Mouse (Mus musculus): ENCODE results near the gene Fis1.
"Not testable (repeated sequence)": the region's sequence is repeated elsewhere in the genome, so short reads cannot be mapped to it uniquely, and the experiment has no call there.

Gene Fis1

GRCm38 (mm10) chr5:136940845-136941560, 12.1 kb upstream of the Fis1 start:
- DNase-seq (ENCODE audit: low spot score in 2 of 2), result no peak

GRCm38 (mm10) chr5:136942781-136943180, 10.3 kb upstream of the Fis1 start:
- no peak for DNase-seq (ENCODE audit: low spot score in 2 of 2)

GRCm38 (mm10) chr5:136943382-136943781, 9.7 kb upstream of the Fis1 start:
- no peak for DNase-seq (ENCODE audit: low spot score in 2 of 2)

GRCm38 (mm10) chr5:136945084-136945483, 8.0 kb upstream of the Fis1 start:
- DNase-seq (ENCODE audit: low spot score in 2 of 2), result no peak

- DNase-seq (ENCODE audit: low spot score in 2 of 2), result no peak
These were observed 5.2 kb upstream of the Fis1 start for GRCm38 (mm10) chr5:136947874-136948273.

GRCm38 (mm10) chr5:136949551-136950336, 3.3 kb upstream of the Fis1 start:
- DNase-seq (ENCODE audit: low spot score in 2 of 2), result not testable (repeated sequence)

GRCm38 (mm10) chr5:136950521-136950920, 2.6 kb upstream of the Fis1 start:
- DNase-seq (ENCODE audit: low spot score in 2 of 2), result no peak

GRCm38 (mm10) chr5:136952153-136952552, 922 bp upstream of the Fis1 start:
- DNase-seq (ENCODE audit: low spot score in 2 of 2), result no peak

- no peak for DNase-seq (ENCODE audit: low spot score in 2 of 2)
These were observed 421 bp downstream of the Fis1 start for GRCm38 (mm10) chr5:136953440-136953951.

GRCm38 (mm10) chr5:136955622-136956021, 2.5 kb downstream of the Fis1 start:
- no peak for DNase-seq (ENCODE audit: low spot score in 2 of 2)

- DNase-seq (ENCODE audit: low spot score in 2 of 2), result no peak
These were observed 4.2 kb downstream of the Fis1 start for GRCm38 (mm10) chr5:136957250-136957649.

- DNase-seq (ENCODE audit: low spot score in 2 of 2), result no peak
These were observed 6.0 kb downstream of the Fis1 start for GRCm38 (mm10) chr5:136958991-136959605.

- no peak for DNase-seq (ENCODE audit: low spot score in 2 of 2)
These were observed 7.0 kb downstream of the Fis1 start for GRCm38 (mm10) chr5:136960053-136960452.

- no peak for DNase-seq (ENCODE audit: low spot score in 2 of 2)
These were observed 8.4 kb downstream of the Fis1 start for GRCm38 (mm10) chr5:136961334-136961982.

GRCm38 (mm10) chr5:136961983-136962461, 8.9 kb downstream of the Fis1 start:
- peak; percentile 71 to 84 for DNase-seq (ENCODE audit: low spot score in 2 of 2)

- peak; percentile 75 to 86 for DNase-seq (ENCODE audit: low spot score in 2 of 2)
These were observed 9.4 kb downstream of the Fis1 start for GRCm38 (mm10) chr5:136962501-136962900.

GRCm38 (mm10) chr5:136962966-136963540, 10.0 kb downstream of the Fis1 start:
- DNase-seq (ENCODE audit: low spot score in 2 of 2), result no peak

GRCm38 (mm10) chr5:136965210-136965609, 12.1 kb downstream of the Fis1 start:
- DNase-seq (ENCODE audit: low spot score in 2 of 2), result peak; percentile 35 to 41

GRCm38 (mm10) chr5:136965686-136966085, 12.6 kb downstream of the Fis1 start:
- no peak for DNase-seq (ENCODE audit: low spot score in 2 of 2)

GRCm38 (mm10) chr5:136966331-136966730, 13.3 kb downstream of the Fis1 start, which contains the start of gene Cldn15:
Gene Cldn15, plus strand, starts transcription at chr5:136966616.
- no peak for DNase-seq (ENCODE audit: low spot score in 2 of 2)

GRCm38 (mm10) chr5:136966861-136967455, 13.9 kb downstream of the Fis1 start:
- DNase-seq (ENCODE audit: low spot score in 2 of 2), result no peak

Measured in spleen, postnatal 14 days (tissue).